Mouse (Mus musculus): ENCODE data around the gene Slc8a1.

GRCm38 (mm10) chr17:81607515-81607914 lies 130.7 kb downstream of the Slc8a1 start:
- no peak for TF ChIP-seq GATA1 (IDR thresholded peaks at IDR 0.05; ENCODE audit: borderline replicate concordance, low read length)
- TF ChIP-seq FLI1 (IDR thresholded peaks at IDR 0.05; ENCODE audit: low read length) = no peak
